ENCODE assay signal across 13 mouse cellular contexts in the genomic region with DNA sequence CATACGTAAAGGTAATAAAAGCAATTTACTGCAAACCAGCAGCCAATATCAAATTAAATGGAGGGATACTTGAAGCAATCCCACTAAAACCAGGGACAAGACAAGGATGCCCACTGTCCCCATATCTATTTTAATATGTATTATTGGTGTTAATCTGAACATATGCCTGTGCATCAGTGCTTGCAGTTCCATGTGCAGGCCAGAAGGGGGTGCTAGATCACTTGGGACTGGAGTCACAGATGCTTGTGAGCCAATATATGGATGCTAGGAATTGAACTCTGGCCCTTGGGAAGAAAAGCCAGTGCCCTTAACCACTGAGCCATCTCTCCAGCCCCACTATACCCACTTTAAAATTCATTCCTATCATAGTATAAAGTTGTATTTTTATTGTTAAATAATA. TPM values are rescaled to one million over a fixed set of nuclear protein-coding genes. Genes with fewer than 3 reads are reported as not detected.
DNase-seq lines count a peak whose midpoint lies in the region; ATAC-seq and TF ChIP-seq lines count a peak whose summit lies in the region.
"Had no signal": no experiment of that assay in that cellular context is flagged by ENCODE, and none has a peak within 500 bp of the region (broad histone marks: within the 10 kb centered on the region; RNA-seq: fewer than 3 reads in every experiment).

No protein-coding gene starts in this region.

- TF ChIP-seq CTCF in kidney, postnatal 0 days (IDR thresholded peaks at IDR 0.05; ENCODE audit: low read depth): peak; percentile 55

- H3K4me2 ChIP-seq in kidney, postnatal 0 days (ENCODE audit: low read length): no peak overlapping the region

- H3K27ac ChIP-seq in kidney, postnatal 0 days: no peak overlapping the region

- H3K9ac ChIP-seq in kidney, postnatal 0 days (ENCODE audit: low read depth, low read length): no peak overlapping the region

- no peak overlapping the region for H3K4me3 ChIP-seq in kidney, postnatal 0 days (replicated peaks; ENCODE audit: low read depth, low read length)
- H3K4me3 ChIP-seq: myocyte had no signal

- ATAC-seq in kidney, postnatal 0 days (replicated peaks; ENCODE audit: low FRiP score, low read depth): no peak
- ATAC-seq in common myeloid progenitor, adult 5-6 weeks (replicated peaks; ENCODE audit: low read depth, poor library complexity, severe bottlenecking): 0 out of 2 replicates have a peak, but pooled peaks have one; percentile 50

- no peaks in the 10 kb centered on the region for H3K4me1 ChIP-seq in kidney, postnatal 0 days (replicated peaks; ENCODE audit: insufficient read depth, low read length)

- H3K36me3 ChIP-seq in kidney, postnatal 0 days (ENCODE audit: insufficient read depth, low read length): no peaks in the 10 kb centered on the region

- H3K27me3 ChIP-seq in kidney, postnatal 0 days (ENCODE audit: insufficient read depth, low read length): no peaks in the 10 kb centered on the region

- WGBS in kidney, postnatal 0 days: 91% methylated on average over 1 of the region's 1 CpGs

- no peak for DNase-seq in kidney, postnatal 0 days (ENCODE audit: low spot score)
- no peak for DNase-seq in kidney, adult 8-10 months
- peak; percentile 6 for DNase-seq in 3T3-L1 (ENCODE audit: low read depth, low spot score)
- peak; percentile 27 for DNase-seq in ES-CJ7 (ENCODE audit: low read depth, low spot score)
- DNase-seq in right cerebral cortex, postnatal 14 days: no peak
- DNase-seq in gastrocnemius, adult 18-20 months (ENCODE audit: low spot score): no peak
- no peak for DNase-seq in heart, adult 9 months (ENCODE audit: low spot score in 2 of 2)
- DNase-seq: gastrocnemius, postnatal 36 days; heart, postnatal 4 days; kidney, postnatal 14 days; lung, postnatal 10 days had no signal

- no peaks in the 10 kb centered on the region for H3K9me3 ChIP-seq in kidney, postnatal 0 days (replicated peaks; ENCODE audit: low read length)

RNA-seq across cellular contexts. Expression of a gene that starts 55.9 kb away (rescaled TPM):
- polyA plus RNA-seq in kidney, postnatal 0 days (2015; fragmentation: Nextera tagmentation; extraction: Ambion mirVana): 1.8 and 2.0 TPM in 2 replicates
- 2.1 and 4.0 TPM in 2 replicates for total RNA-seq in common myeloid progenitor, adult 5-6 weeks (2017)
- total RNA-seq in gastrocnemius, adult 18-20 months (2021): under 1 TPM in 1 of 2 experiments, not detected in 1; 0.05 TPM
- total RNA-seq: gastrocnemius, postnatal 36 days had no signal

Comparison
In these comparisons a context has a peak if more than half of its experiments do, and no peak if none do; other contexts are left out.
1. DNase-seq: peak in 3T3-L1 (single experiment) and ES-CJ7 (single experiment); none in kidney, postnatal 0 days (single experiment), kidney, adult 8-10 months (0 of 2), right cerebral cortex, postnatal 14 days (single experiment), gastrocnemius, adult 18-20 months (single experiment) and heart, adult 9 months (0 of 2).